Mouse (Mus musculus) neural tube, embryonic 10.5 days (tissue): ENCODE measurements around the gene Tbx5.

ENCODE experiments used
- DNase-seq: peaks from one replicate; pipeline ENCODE4 v3.0.0-alpha.2; 2017; ENCODE audit warnings: low spot score; ENCODE audit errors: extremely low spot score

Gene Tbx5

GRCm38 (mm10) chr5:119810994-119811690 is 21.3 kb upstream of the Tbx5 start:
- no peak for DNase-seq

GRCm38 (mm10) chr5:119815247-119815646 is 17.2 kb upstream of the Tbx5 start:
- no peak for DNase-seq

- no peak for DNase-seq
Observed at GRCm38 (mm10) chr5:119820452-119820851, 12.0 kb upstream of the Tbx5 start.

- DNase-seq: no peak
Observed at GRCm38 (mm10) chr5:119821506-119821905, 11.0 kb upstream of the Tbx5 start.

- DNase-seq: no peak
Observed at GRCm38 (mm10) chr5:119827341-119827740, 5.1 kb upstream of the Tbx5 start.

- DNase-seq: no peak
Observed at GRCm38 (mm10) chr5:119830611-119831010, 1.9 kb upstream of the Tbx5 start.

- peak; percentile 68 for DNase-seq
Observed at GRCm38 (mm10) chr5:119831201-119831771, 1.2 kb upstream of the Tbx5 start.

GRCm38 (mm10) chr5:119831791-119832478 is 533 bp upstream of the Tbx5 start:
- DNase-seq: peak; percentile 53

GRCm38 (mm10) chr5:119833223-119834030 is 959 bp downstream of the Tbx5 start:
- peak; percentile 52 for DNase-seq

GRCm38 (mm10) chr5:119834031-119834403 is 1.5 kb downstream of the Tbx5 start:
- DNase-seq: peak; percentile 38

- DNase-seq: peak; percentile 67
Observed at GRCm38 (mm10) chr5:119835053-119835867, 2.8 kb downstream of the Tbx5 start.

GRCm38 (mm10) chr5:119835868-119836209 is 3.4 kb downstream of the Tbx5 start:
- no peak for DNase-seq

- DNase-seq: peak; percentile 72
Observed at GRCm38 (mm10) chr5:119836618-119837305, 4.3 kb downstream of the Tbx5 start.

GRCm38 (mm10) chr5:119837306-119837675 is 4.8 kb downstream of the Tbx5 start:
- peak; percentile 66 for DNase-seq

- DNase-seq: no peak
Observed at GRCm38 (mm10) chr5:119837861-119838260, 5.4 kb downstream of the Tbx5 start.

GRCm38 (mm10) chr5:119838441-119838840 is 6.0 kb downstream of the Tbx5 start:
- peak; percentile 35 for DNase-seq

- DNase-seq: no peak
Observed at GRCm38 (mm10) chr5:119839156-119839555, 6.7 kb downstream of the Tbx5 start.

- DNase-seq: peak; percentile 61
Observed at GRCm38 (mm10) chr5:119839616-119840368, 7.3 kb downstream of the Tbx5 start.

- no peak for DNase-seq
Observed at GRCm38 (mm10) chr5:119840404-119840803, 7.9 kb downstream of the Tbx5 start.
